ENCODE assay signal across 23 mouse cellular contexts in genomic region chr16:11881795-11882194, GRCm38 (mm10). TPM values are rescaled to one million over a fixed set of nuclear protein-coding genes. Genes with fewer than 3 reads are reported as not detected.
DNase-seq lines count a peak whose midpoint lies in the region; ATAC-seq lines count a peak whose summit lies in the region.
"Had no signal": no experiment of that assay in that cellular context is flagged by ENCODE, and none has a peak within 500 bp of the region (broad histone marks: within the 10 kb centered on the region; RNA-seq: fewer than 3 reads in every experiment).

No protein-coding gene starts in this region.

- WGBS in embryonic facial prominence, embryonic 13.5 days = 35% methylated on average over 6 of the region's 6 CpGs
- 81% methylated on average over 6 of the region's 6 CpGs for WGBS in embryonic facial prominence, embryonic 10.5 days

- H3K9ac ChIP-seq in embryonic facial prominence, embryonic 13.5 days = no peak overlapping the region; the same call in 1 of the 2 replicates
- H3K9ac ChIP-seq: hindbrain, embryonic 12.5 days; limb, embryonic 13.5 days; liver, embryonic 13.5 days; midbrain, embryonic 13.5 days; neural tube, embryonic 12.5 days had no signal

- intact Hi-C loops in left cerebral cortex, postnatal 4 days (cut with DNase I) = no loop called here

- no peaks in the 10 kb centered on the region for H3K9me3 ChIP-seq in embryonic facial prominence, embryonic 13.5 days
- no peaks in the 10 kb centered on the region for H3K9me3 ChIP-seq in embryonic facial prominence, embryonic 10.5 days
- H3K9me3 ChIP-seq: hindbrain, embryonic 12.5 days; limb, embryonic 13.5 days; liver, embryonic 13.5 days; megakaryocyte, embryonic 14.5 days; midbrain, embryonic 13.5 days; neural tube, embryonic 12.5 days had no signal

- ATAC-seq in embryonic facial prominence, embryonic 13.5 days (ENCODE audit: insufficient number of reproducible peaks, insufficient read depth, low FRiP score, low TSS enrichment, low read depth) = no peak
- ATAC-seq: intestine, postnatal 0 days; midbrain, embryonic 13.5 days had no signal

- H3K27ac ChIP-seq in embryonic facial prominence, embryonic 13.5 days = peak overlapping the region; percentile 51; the same call in 1 of the 2 replicates
- no peak overlapping the region for H3K27ac ChIP-seq in embryonic facial prominence, embryonic 10.5 days (replicated peaks)
- H3K27ac ChIP-seq: hindbrain, embryonic 12.5 days; limb, embryonic 13.5 days; liver, embryonic 13.5 days; midbrain, embryonic 13.5 days; neural tube, embryonic 12.5 days had no signal

- no peaks in the 10 kb centered on the region for H3K27me3 ChIP-seq in embryonic facial prominence, embryonic 13.5 days
- no peaks in the 10 kb centered on the region for H3K27me3 ChIP-seq in embryonic facial prominence, embryonic 10.5 days (replicated peaks; ENCODE audit: low read depth, poor library complexity, severe bottlenecking)
- H3K27me3 ChIP-seq: hindbrain, embryonic 12.5 days; limb, embryonic 13.5 days; liver, embryonic 13.5 days; megakaryocyte, embryonic 14.5 days; midbrain, embryonic 13.5 days; neural tube, embryonic 12.5 days had no signal

- H3K4me3 ChIP-seq in embryonic facial prominence, embryonic 13.5 days = no peak overlapping the region
- H3K4me3 ChIP-seq in embryonic facial prominence, embryonic 10.5 days = no peak overlapping the region
- H3K4me3 ChIP-seq: hindbrain, embryonic 12.5 days; limb, embryonic 13.5 days; liver, embryonic 13.5 days; megakaryocyte, embryonic 14.5 days; midbrain, embryonic 13.5 days; neural tube, embryonic 12.5 days had no signal

- DNase-seq in embryonic facial prominence, embryonic 10.5 days (ENCODE audit: low spot score) = no peak
- DNase-seq in left cerebral cortex, adult 18-20 months (ENCODE audit: low spot score in 2 of 2) = peak; percentile 21 to 25
- DNase-seq in left cerebral cortex, postnatal 4 days = no peak
- peak; percentile 26 for DNase-seq in right cerebral cortex, adult 18-20 months
- DNase-seq in right cerebral cortex, postnatal 4 days = no peak
- peak; percentile 14 to 33 for DNase-seq in frontal cortex, postnatal 36 days (ENCODE audit: low spot score in 2 of 2)
- no peak for DNase-seq in retina, postnatal 1 day
- DNase-seq: adrenal gland, postnatal 14 days; cerebellum, adult 9-11 months; gastrocnemius, postnatal 25 days; heart, adult 18-20 months; kidney, postnatal 25 days; liver, embryonic 13.5 days; lung, adult 2 months; spleen, adult 18-20 months; thymus, postnatal 14 days had no signal

- H3K4me1 ChIP-seq in embryonic facial prominence, embryonic 13.5 days = peaks cover 10% of the 10 kb centered on the region
- H3K4me1 ChIP-seq in embryonic facial prominence, embryonic 10.5 days = no peaks in the 10 kb centered on the region
- H3K4me1 ChIP-seq: hindbrain, embryonic 12.5 days; limb, embryonic 13.5 days; liver, embryonic 13.5 days; midbrain, embryonic 13.5 days; neural tube, embryonic 12.5 days had no signal

- H3K36me3 ChIP-seq in embryonic facial prominence, embryonic 13.5 days = peaks cover 26% of the 10 kb centered on the region
- H3K36me3 ChIP-seq in embryonic facial prominence, embryonic 10.5 days (replicated peaks) = peaks cover 10% of the 10 kb centered on the region

- no peak overlapping the region for H3K4me2 ChIP-seq in embryonic facial prominence, embryonic 13.5 days
- H3K4me2 ChIP-seq: hindbrain, embryonic 12.5 days; limb, embryonic 13.5 days; liver, embryonic 13.5 days; midbrain, embryonic 13.5 days; neural tube, embryonic 12.5 days had no signal

RNA-seq across cellular contexts. Expression of gene Cpped1, which starts 27.4 kb away (rescaled TPM):
- polyA plus RNA-seq in embryonic facial prominence, embryonic 13.5 days (2015; fragmentation: Nextera tagmentation; extraction: Ambion mirVana) = 23.5 and 24.8 TPM in 2 replicates
- polyA plus RNA-seq in embryonic facial prominence, embryonic 10.5 days (2016; fragmentation: Nextera tagmentation; extraction: Ambion mirVana) = 15.0 and 15.5 TPM in 2 replicates
- 10 to 100 TPM; 37.1 to 37.8 TPM for total RNA-seq in left cerebral cortex, adult 18-20 months (2021)
- total RNA-seq in left cerebral cortex, postnatal 4 days (2021) = 10 to 100 TPM; 17.0 to 18.8 TPM

Comparison
In these comparisons a context has a peak if more than half of its experiments do, and no peak if none do; other contexts are left out.
1. DNase-seq: peak in left cerebral cortex, adult 18-20 months (2 of 2), right cerebral cortex, adult 18-20 months (single experiment) and frontal cortex, postnatal 36 days (2 of 2); none in embryonic facial prominence, embryonic 10.5 days (single experiment), left cerebral cortex, postnatal 4 days (single experiment), right cerebral cortex, postnatal 4 days (single experiment) and retina, postnatal 1 day (single experiment).